Mouse (Mus musculus) pancreas, adult 10 weeks (tissue): Measurements from ENCODE around the gene Fcnb. TPM values are rescaled to one million over a fixed set of nuclear protein-coding genes. Genes with fewer than 3 reads are reported as not detected.

Source experiments
- polyA plus RNA-seq: library from polyadenylated mRNA; stranded (reverse); fragments of 350-450 nt; fragmentation: Illumina TruSeq; extraction: RNeasy Lipid Tissue Mini Kit (QIAGEN cat#74804); gene quantifications from one replicate; pipeline ENCODE4 v1.2.3, GENCODE M21; 2015; ENCODE audit warnings: low read depth, low replicate concordance; ENCODE audit not compliant: insufficient read depth

Gene Fcnb
- polyA plus RNA-seq = not detected

GRCm38 (mm10) chr2:28084768-28085167 lies at the start of gene Fcnb:
Fcnb (minus strand) TSS chr2:28084885.

Other genes with a start within 250 kb of the Fcnb start
- 12.0 TPM for gene Col5a1, start 198.5 kb downstream of the Fcnb start, polyA plus RNA-seq
- gene Olfm1, start 108.1 kb upstream of the Fcnb start, polyA plus RNA-seq = 5.2 TPM